Mouse (Mus musculus): ENCODE results near the gene Padi6. TPM values are rescaled to one million over a fixed set of nuclear protein-coding genes. Genes with fewer than 3 reads are reported as not detected.

The Padi6 gene
- polyA plus RNA-seq, 1 experiment from 2014 or later = 0.11 TPM

Other genes with a start within 250 kb of the Padi6 start
- 15.3 and 16.2 TPM in 2 replicates for gene Arhgef10l, start 76.6 kb downstream of the Padi6 start, polyA plus RNA-seq (2015; fragmentation: Nextera tagmentation; extraction: Ambion mirVana)
- gene Rcc2, start 42.1 kb downstream of the Padi6 start, polyA plus RNA-seq (2015; fragmentation: Nextera tagmentation; extraction: Ambion mirVana) = 37.8 and 43.8 TPM in 2 replicates
- 2.3 and 2.7 TPM in 2 replicates for gene Padi4, start 31.6 kb upstream of the Padi6 start, polyA plus RNA-seq (2015; fragmentation: Nextera tagmentation; extraction: Ambion mirVana)
- 0.40 and 0.42 TPM in 2 replicates for gene Padi3, start 68.0 kb upstream of the Padi6 start, polyA plus RNA-seq (2015; fragmentation: Nextera tagmentation; extraction: Ambion mirVana)
- gene Padi1, start 103.1 kb upstream of the Padi6 start, polyA plus RNA-seq (2015; fragmentation: Nextera tagmentation; extraction: Ambion mirVana) = 0.19 and 0.32 TPM in 2 replicates
- 3.1 and 3.8 TPM in 2 replicates for gene Padi2, start 163.7 kb upstream of the Padi6 start, polyA plus RNA-seq (2015; fragmentation: Nextera tagmentation; extraction: Ambion mirVana)
- gene Sdhb, start 218.6 kb upstream of the Padi6 start, polyA plus RNA-seq (2015; fragmentation: Nextera tagmentation; extraction: Ambion mirVana) = 539 and 577 TPM in 2 replicates
- 29.8 and 35.7 TPM in 2 replicates for gene Atp13a2, start 244.2 kb upstream of the Padi6 start, polyA plus RNA-seq (2015; fragmentation: Nextera tagmentation; extraction: Ambion mirVana)

Measured in intestine, embryonic 15.5 days (tissue).